ENCODE assay signal across 12 mouse cellular contexts in genomic region chr4:111510129-111510528, GRCm38 (mm10).
A peak's percentile ranks its signal among the peaks of the same experiment; 100 is the strongest.
DNase-seq lines count a peak whose midpoint lies in the region; ATAC-seq and TF ChIP-seq lines count a peak whose summit lies in the region.
"Had no signal": no experiment of that assay in that cellular context is flagged by ENCODE, and none has a peak within 500 bp of the region (broad histone marks: within the 10 kb centered on the region; RNA-seq: fewer than 3 reads in every experiment).

No protein-coding gene starts in this region.

- H3K4me1 ChIP-seq in hindbrain, postnatal 0 days (ENCODE audit: insufficient read depth, low read length), result no peaks in the 10 kb centered on the region
- no peaks in the 10 kb centered on the region for H3K4me1 ChIP-seq in neural tube, embryonic 14.5 days (ENCODE audit: control insufficient read depth, insufficient read depth, low read length)
- H3K4me1 ChIP-seq: lung, embryonic 15.5 days had no signal

- peak; percentile 39; the same call in 1 of the 2 replicates for ATAC-seq in hindbrain, postnatal 0 days
- ATAC-seq in neural tube, embryonic 14.5 days (ENCODE audit: low read depth), result peak; percentile 44; the same call in 1 of the 2 replicates
- no peak for ATAC-seq in frontal cortex, adult (ENCODE audit: low TSS enrichment)

- H3K4me2 ChIP-seq in hindbrain, postnatal 0 days (ENCODE audit: low read depth, low read length), result no peak overlapping the region
- H3K4me2 ChIP-seq in neural tube, embryonic 14.5 days (ENCODE audit: low read depth, low read length), result no peak overlapping the region
- H3K4me2 ChIP-seq: lung, embryonic 15.5 days had no signal

- 4% methylated on average over 2 of the region's 2 CpGs for WGBS in hindbrain, postnatal 0 days
- WGBS in neural tube, embryonic 14.5 days, result 8% methylated on average over 2 of the region's 2 CpGs

- DNase-seq in left cerebral cortex, postnatal 4 days, result peak; percentile 8
- no peak for DNase-seq in left cerebral cortex, adult 11 months (ENCODE audit: low spot score)
- peak; percentile 41 for DNase-seq in brain, adult 2 months (ENCODE audit: low read depth, low spot score)
- DNase-seq in hindbrain, postnatal 0 days (ENCODE audit: low spot score), result peak; percentile 61
- DNase-seq in urinary bladder, postnatal 14 days (ENCODE audit: low spot score), result no peak
- DNase-seq: heart, postnatal 4 days; thymus, postnatal 36 days had no signal

- H3K9ac ChIP-seq in hindbrain, postnatal 0 days (replicated peaks; ENCODE audit: low read length), result no peak overlapping the region
- no peak overlapping the region for H3K9ac ChIP-seq in neural tube, embryonic 14.5 days (replicated peaks; ENCODE audit: low read depth, low read length)
- H3K9ac ChIP-seq: lung, embryonic 15.5 days had no signal

- H3K27ac ChIP-seq in hindbrain, postnatal 0 days, result no peak overlapping the region
- no peak overlapping the region for H3K27ac ChIP-seq in neural tube, embryonic 14.5 days (ENCODE audit: low read depth, low read length)
- H3K27ac ChIP-seq: embryonic facial prominence, embryonic 10.5 days; left cerebral cortex, adult 2 months; lung, embryonic 15.5 days had no signal

- H3K36me3 ChIP-seq in hindbrain, postnatal 0 days (ENCODE audit: insufficient read depth, low read length), result no peaks in the 10 kb centered on the region
- H3K36me3 ChIP-seq in neural tube, embryonic 14.5 days (ENCODE audit: control insufficient read depth, insufficient read depth, low read length), result no peaks in the 10 kb centered on the region
- H3K36me3 ChIP-seq: embryonic facial prominence, embryonic 10.5 days; lung, embryonic 15.5 days had no signal

- no peaks in the 10 kb centered on the region for H3K9me3 ChIP-seq in hindbrain, postnatal 0 days (ENCODE audit: low read length)
- no peaks in the 10 kb centered on the region for H3K9me3 ChIP-seq in neural tube, embryonic 14.5 days (ENCODE audit: control insufficient read depth, low read length)
- H3K9me3 ChIP-seq: embryonic facial prominence, embryonic 10.5 days; lung, embryonic 15.5 days had no signal

- peak; percentile 56 for TF ChIP-seq CTCF in hindbrain, postnatal 0 days (IDR thresholded peaks at IDR 0.05; ENCODE audit: low read depth)

- no peaks in the 10 kb centered on the region for H3K27me3 ChIP-seq in hindbrain, postnatal 0 days (ENCODE audit: insufficient read depth, low read length)
- no peaks in the 10 kb centered on the region for H3K27me3 ChIP-seq in neural tube, embryonic 14.5 days (ENCODE audit: control insufficient read depth, insufficient read depth, low read length)
- H3K27me3 ChIP-seq: lung, embryonic 15.5 days had no signal

- intact Hi-C loops in left cerebral cortex, postnatal 4 days (cut with DNase I), result no loop called here

- no peak overlapping the region for H3K4me3 ChIP-seq in hindbrain, postnatal 0 days (ENCODE audit: low read length)
- no peak overlapping the region for H3K4me3 ChIP-seq in neural tube, embryonic 14.5 days (ENCODE audit: low read depth, low read length)
- H3K4me3 ChIP-seq: embryonic facial prominence, embryonic 10.5 days; left cerebral cortex, adult 2 months; lung, embryonic 15.5 days had no signal

Comparison
In these comparisons a context has a peak if more than half of its experiments do, and no peak if none do; other contexts are left out.
1. DNase-seq: peak in left cerebral cortex, postnatal 4 days (single experiment), brain, adult 2 months (single experiment) and hindbrain, postnatal 0 days (single experiment); none in left cerebral cortex, adult 11 months (single experiment) and urinary bladder, postnatal 14 days (single experiment).